Comparison of ENCODE assay signal across 18 mouse cellular contexts in genomic region chr8:85142516-85142915, GRCm38 (mm10). TPM values are rescaled to one million over a fixed set of nuclear protein-coding genes. Genes with fewer than 3 reads are reported as not detected.
DNase-seq lines count a peak whose midpoint lies in the region; ATAC-seq and TF ChIP-seq lines count a peak whose summit lies in the region.
"Had no signal": no experiment of that assay in that cellular context is flagged by ENCODE, and none has a peak within 500 bp of the region (broad histone marks: within the 10 kb centered on the region; RNA-seq: fewer than 3 reads in every experiment).

No protein-coding gene starts in this region.

- no peak overlapping the region for H3K27ac ChIP-seq in lung, postnatal 0 days (ENCODE audit: low read length)
- H3K27ac ChIP-seq in bone marrow macrophage, adult 2 months (ENCODE audit: insufficient read depth, low read depth, low read length), result peak overlapping the region; percentile 99
- H3K27ac ChIP-seq: intestine, embryonic 15.5 days; limb, embryonic 15.5 days had no signal

- TF ChIP-seq POLR2A in bone marrow macrophage, adult 2 months (IDR thresholded peaks at IDR 0.05; ENCODE audit: borderline replicate concordance, low read depth, low read length), result no peak

- H3K9me3 ChIP-seq in lung, postnatal 0 days (ENCODE audit: low read length), result no peaks in the 10 kb centered on the region
- H3K9me3 ChIP-seq: intestine, embryonic 15.5 days; limb, embryonic 15.5 days had no signal

- H3K27me3 ChIP-seq in lung, postnatal 0 days (replicated peaks; ENCODE audit: insufficient read depth, low read length), result no peaks in the 10 kb centered on the region
- H3K27me3 ChIP-seq: intestine, embryonic 15.5 days; limb, embryonic 15.5 days had no signal

- no peak for TF ChIP-seq EP300 in lung, postnatal 0 days (IDR thresholded peaks at IDR 0.05)

- no peak; the same call in 1 of the 2 replicates for ATAC-seq in lung, postnatal 0 days
- ATAC-seq: intestine, embryonic 15.5 days had no signal

- H3K4me2 ChIP-seq in lung, postnatal 0 days (replicated peaks; ENCODE audit: low read depth, low read length), result no peak overlapping the region
- H3K4me2 ChIP-seq: intestine, embryonic 15.5 days; limb, embryonic 15.5 days had no signal

- TF ChIP-seq CTCF in lung, postnatal 0 days (IDR thresholded peaks at IDR 0.05), result no peak
- no peak for TF ChIP-seq CTCF in bone marrow macrophage, adult 2 months (IDR thresholded peaks at IDR 0.05; ENCODE audit: low read depth, low read length)

- H3K9ac ChIP-seq in lung, postnatal 0 days (replicated peaks; ENCODE audit: low read depth), result no peak overlapping the region
- H3K9ac ChIP-seq: intestine, embryonic 15.5 days; limb, embryonic 15.5 days had no signal

- peak; percentile 94 for DNase-seq in heart, adult 11 months
- DNase-seq in heart, postnatal 25 days (ENCODE audit: low spot score), result no peak
- peak; percentile 23 for DNase-seq in lung, postnatal 0 days (ENCODE audit: low spot score)
- no peak for DNase-seq in lung, postnatal 10 days
- DNase-seq in monocyte, adult 2 months (ENCODE audit: low read depth in 1 of 2, low spot score in 2 of 2), result peak; percentile 15 to 34
- no peak for DNase-seq in ovary, postnatal 10 days (ENCODE audit: low spot score)
- no peak for DNase-seq in urinary bladder, postnatal 36 days (ENCODE audit: low spot score in 2 of 2)
- DNase-seq: kidney, postnatal 14 days; retina, postnatal 1 day; thymus, adult 2 months had no signal

- intact Hi-C loops in heart, postnatal 25 days (cut with DNase I), result no loop called here

- no peaks in the 10 kb centered on the region for H3K4me1 ChIP-seq in lung, postnatal 0 days (ENCODE audit: insufficient read depth, low read depth, low read length)
- H3K4me1 ChIP-seq in bone marrow macrophage, adult 2 months (ENCODE audit: control insufficient read depth, insufficient read depth, low read length), result peaks cover 17% of the 10 kb centered on the region
- H3K4me1 ChIP-seq: intestine, embryonic 15.5 days; limb, embryonic 15.5 days had no signal

- 85% methylated on average over 4 of the region's 4 CpGs for WGBS in lung, postnatal 0 days

- no peaks in the 10 kb centered on the region for H3K36me3 ChIP-seq in lung, postnatal 0 days (ENCODE audit: insufficient read depth, low read length)
- H3K36me3 ChIP-seq: G1E; intestine, embryonic 15.5 days; limb, embryonic 15.5 days had no signal

- no peak overlapping the region for H3K4me3 ChIP-seq in lung, postnatal 0 days (ENCODE audit: low read depth, low read length)
- no peak overlapping the region for H3K4me3 ChIP-seq in bone marrow macrophage, adult 2 months (ENCODE audit: insufficient read depth, low read length)
- H3K4me3 ChIP-seq: intestine, embryonic 15.5 days; limb, embryonic 15.5 days had no signal

RNA-seq across cellular contexts. Expression of gene Cks1brt, which starts 9.2 kb away (rescaled TPM):
- not detected for total RNA-seq in heart, postnatal 25 days (2021)
- not detected in 2 replicates for polyA plus RNA-seq in lung, postnatal 0 days (2015; fragmentation: Nextera tagmentation; extraction: Ambion mirVana)
- polyA plus RNA-seq in bone marrow macrophage, adult 2 months (2012; ENCODE audit: insufficient read depth, insufficient read length, missing spikeins), result not detected in 2 replicates
- total RNA-seq: gastrocnemius, postnatal 4 days; heart, postnatal 36 days had no signal
- polyA plus RNA-seq: cortical plate, adult 2 months; G1E; intestine, embryonic 15.5 days; limb, embryonic 15.5 days; neural tube, embryonic 11.5 days; thymus, adult 2 months had no signal

RNA-seq across cellular contexts. Expression of gene Zfp791, which starts 19.6 kb away (rescaled TPM):
- total RNA-seq in heart, postnatal 25 days (2021), result 1 to 10 TPM; 2.1 to 2.6 TPM
- 1.5 and 1.6 TPM in 2 replicates for polyA plus RNA-seq in lung, postnatal 0 days (2015; fragmentation: Nextera tagmentation; extraction: Ambion mirVana)
- polyA plus RNA-seq in bone marrow macrophage, adult 2 months (2012; ENCODE audit: insufficient read depth, insufficient read length, missing spikeins), result 1.2 and 1.7 TPM in 2 replicates
- polyA plus RNA-seq: G1E had no signal

RNA-seq across cellular contexts. Expression of gene Man2b1, which starts 59.4 kb away (rescaled TPM):
- 10 to 100 TPM; 24.7 to 26.5 TPM for total RNA-seq in heart, postnatal 25 days (2021)
- polyA plus RNA-seq in lung, postnatal 0 days (2015; fragmentation: Nextera tagmentation; extraction: Ambion mirVana), result 38.4 and 40.6 TPM in 2 replicates
- polyA plus RNA-seq in bone marrow macrophage, adult 2 months (2012; ENCODE audit: insufficient read depth, insufficient read length, missing spikeins), result 390 and 469 TPM in 2 replicates

Comparison
In these comparisons a context has a peak if more than half of its experiments do, and no peak if none do; other contexts are left out.
1. DNase-seq: peak in heart, adult 11 months (single experiment), lung, postnatal 0 days (single experiment) and monocyte, adult 2 months (2 of 2); none in heart, postnatal 25 days (single experiment), lung, postnatal 10 days (single experiment), ovary, postnatal 10 days (single experiment) and urinary bladder, postnatal 36 days (0 of 2).